Mouse (Mus musculus): ENCODE data around the gene Disp3.
A peak's percentile ranks its signal among the peaks of the same experiment; 100 is the strongest.

Disp3 gene

GRCm38 (mm10) chr4:148287476-148288054, at the start of gene Disp3:
TSS of gene Disp3 (minus strand) at chr4:148287965.
- DNase-seq (ENCODE audit: low spot score in 2 of 2): no peak

DNA sequence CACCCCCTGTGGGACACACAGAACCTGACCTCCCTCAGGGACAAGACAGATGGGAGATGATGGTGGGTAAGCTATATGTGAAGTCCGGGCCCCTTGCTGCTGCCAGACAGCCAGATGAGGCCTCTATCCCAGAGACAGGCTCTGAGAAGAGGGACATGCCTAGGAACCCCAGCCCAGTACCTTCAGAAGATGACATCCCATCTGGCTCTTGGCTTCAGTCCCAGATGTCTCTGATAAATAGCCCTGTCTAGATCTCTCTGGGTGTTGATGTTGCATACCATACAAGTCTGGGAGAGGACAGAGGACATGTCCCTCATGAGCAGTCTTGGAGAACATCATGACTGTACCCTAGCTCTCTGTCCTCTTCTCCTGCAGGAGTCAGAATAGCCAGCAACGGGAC, 42.5 kb upstream of the Disp3 start:
- DNase-seq (ENCODE audit: low spot score in 2 of 2): no peak

- no peak for DNase-seq (ENCODE audit: low spot score in 2 of 2)
Observed at GRCm38 (mm10) chr4:148329431-148329830, 41.7 kb upstream of the Disp3 start.

DNA sequence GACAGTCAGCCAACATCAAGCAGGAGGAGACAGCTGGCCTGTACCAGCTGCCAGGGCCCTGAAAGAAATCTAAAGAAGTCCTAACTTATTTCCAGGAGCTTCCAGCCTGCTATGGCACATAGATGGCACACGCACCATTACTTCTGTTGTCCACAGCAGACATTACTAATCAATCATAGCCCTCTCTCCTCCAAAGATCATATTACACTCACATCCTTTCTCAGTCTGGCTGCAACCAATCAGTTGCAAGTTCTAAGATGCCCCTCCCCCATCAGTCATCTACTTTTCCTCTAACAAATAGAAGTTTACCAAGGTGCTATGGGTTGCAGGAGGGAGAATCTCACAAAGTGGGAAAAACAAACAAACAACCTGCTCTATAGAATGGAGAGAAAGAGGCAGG, 40.5 kb upstream of the Disp3 start:
- no peak for DNase-seq (ENCODE audit: low spot score in 2 of 2)

DNA sequence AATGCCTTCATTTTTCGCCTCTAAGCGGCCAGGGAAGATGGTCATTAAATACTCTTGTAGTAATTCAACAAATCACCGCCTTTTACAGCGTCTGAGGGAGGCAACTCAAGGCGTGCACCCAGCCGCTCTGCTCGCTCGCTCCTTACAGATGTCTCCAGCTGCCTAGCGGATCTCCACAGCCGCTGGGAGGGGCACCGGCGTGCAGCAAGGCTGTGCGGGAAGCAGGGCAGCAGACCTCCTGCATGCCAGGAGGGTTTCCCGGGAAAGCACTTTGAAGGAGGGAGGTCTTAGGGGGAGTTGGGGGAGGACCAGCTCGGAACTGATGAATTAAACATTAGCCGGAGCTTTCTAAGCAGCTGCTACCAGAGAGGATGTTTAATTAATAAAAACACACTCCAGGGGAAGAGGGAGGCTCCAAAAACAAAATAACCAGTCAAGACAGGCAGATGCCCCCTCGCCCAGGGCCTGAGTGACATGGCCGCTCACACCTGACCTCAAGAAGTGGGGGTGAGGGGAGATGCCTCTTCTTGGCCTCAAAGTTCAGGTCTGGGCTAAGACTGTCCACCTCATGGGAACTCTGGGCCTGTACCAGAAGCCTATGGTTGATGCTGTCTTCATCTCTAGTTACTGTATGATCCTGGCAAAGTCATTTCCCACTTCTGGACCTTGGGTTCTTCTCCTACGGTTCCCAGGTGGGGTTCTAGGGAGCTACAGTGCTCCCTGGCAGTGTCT, 39.7 kb upstream of the Disp3 start:
- peak in 1 of 2 experiments; percentile 29 for DNase-seq (ENCODE audit: low spot score in 2 of 2)

GRCm38 (mm10) chr4:148326791-148327190, 39.0 kb upstream of the Disp3 start:
- no peak for DNase-seq (ENCODE audit: low spot score in 2 of 2)

- DNase-seq (ENCODE audit: low spot score in 2 of 2): no peak
Observed at GRCm38 (mm10) chr4:148325951-148326350, 38.2 kb upstream of the Disp3 start.

- DNase-seq (ENCODE audit: low spot score in 2 of 2): no peak
Observed at GRCm38 (mm10) chr4:148325057-148325456, 37.3 kb upstream of the Disp3 start.

- no peak for DNase-seq (ENCODE audit: low spot score in 2 of 2)
Observed at GRCm38 (mm10) chr4:148322152-148322551, 34.4 kb upstream of the Disp3 start.

- DNase-seq (ENCODE audit: low spot score in 2 of 2): no peak
Observed at GRCm38 (mm10) chr4:148319366-148319765, 31.6 kb upstream of the Disp3 start.

DNA sequence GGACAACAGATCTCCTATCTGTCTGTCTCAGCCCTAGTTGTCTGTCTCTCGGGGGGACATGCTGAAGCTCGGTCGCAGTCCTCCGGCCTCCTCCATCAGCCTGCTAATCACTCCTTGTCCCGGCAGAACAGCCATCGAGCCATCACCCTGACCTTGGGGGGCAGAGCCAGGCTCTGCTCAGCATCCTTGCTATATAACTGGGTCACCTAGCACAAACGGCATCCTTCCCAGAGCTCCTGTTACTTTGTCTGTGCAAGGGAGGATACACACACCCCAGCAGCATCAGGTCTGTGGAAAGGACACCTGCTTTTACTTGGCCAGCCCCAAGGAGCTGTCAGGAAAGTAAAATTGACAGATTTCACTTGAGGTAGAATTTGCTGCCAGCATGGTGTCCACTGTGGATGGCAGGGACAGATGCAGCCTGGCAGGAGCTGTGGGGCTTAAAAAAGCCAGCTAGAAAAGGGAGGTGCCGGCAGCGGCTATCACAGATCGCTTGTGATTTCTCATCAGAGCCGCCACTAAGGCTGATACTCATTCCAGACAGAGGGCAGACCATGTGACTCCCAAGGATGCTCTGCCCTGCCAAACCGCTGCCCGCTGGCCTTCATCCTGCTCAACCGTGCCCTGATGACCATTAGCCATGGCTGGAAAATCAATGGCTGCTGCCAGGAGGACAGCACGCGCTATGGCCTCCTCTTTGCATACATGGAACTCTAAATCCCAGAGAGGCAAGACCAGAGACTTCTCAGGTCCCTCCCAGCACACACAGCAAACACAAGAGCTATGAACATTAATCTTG, 27.8 kb upstream of the Disp3 start:
- DNase-seq (ENCODE audit: low spot score in 2 of 2): no peak

- no peak for DNase-seq (ENCODE audit: low spot score in 2 of 2)
Observed at GRCm38 (mm10) chr4:148314396-148314795, 26.6 kb upstream of the Disp3 start.

GRCm38 (mm10) chr4:148313601-148314000, 25.8 kb upstream of the Disp3 start:
- DNase-seq (ENCODE audit: low spot score in 2 of 2): no peak

DNA sequence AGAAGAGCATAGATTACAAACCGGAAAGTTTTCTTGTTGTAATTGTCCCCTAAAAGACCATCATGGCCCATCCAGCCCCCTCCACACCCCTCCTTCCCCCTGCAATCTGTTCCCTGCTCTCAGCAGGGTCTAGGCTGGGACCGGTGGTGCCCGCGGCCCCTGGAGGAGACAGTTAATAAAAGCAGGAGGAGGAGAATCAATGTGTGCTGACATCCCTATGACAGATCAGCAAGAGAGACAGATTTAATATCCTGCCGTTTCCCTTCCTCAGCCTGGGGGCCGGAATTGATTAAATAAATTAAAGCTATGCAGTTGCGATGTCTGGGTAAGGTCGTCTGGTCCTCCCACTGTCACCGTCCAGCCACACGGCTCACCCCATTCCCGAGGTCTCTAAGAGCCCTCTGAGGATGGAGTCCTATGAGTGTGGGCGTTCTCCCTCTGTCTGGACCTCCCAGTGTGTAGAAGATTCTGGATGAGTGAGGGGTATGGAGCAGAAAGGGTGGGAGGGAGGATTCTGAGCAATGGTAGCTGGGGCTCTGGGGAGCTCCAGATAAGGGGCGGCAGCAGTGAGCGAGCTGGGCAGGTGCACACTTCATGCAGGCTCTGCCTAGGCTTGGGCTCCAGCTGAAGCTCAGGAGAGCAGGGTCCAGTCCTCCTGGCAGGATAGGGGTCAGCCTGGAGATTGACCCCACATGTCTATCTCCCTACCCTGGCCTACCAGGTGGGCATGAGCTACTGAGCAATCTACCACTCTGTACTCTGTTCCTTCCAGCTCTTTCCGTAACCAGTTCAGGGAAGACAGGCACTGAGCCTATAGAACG, 24.7 kb upstream of the Disp3 start:
- DNase-seq (ENCODE audit: low spot score in 2 of 2): no peak

GRCm38 (mm10) chr4:148310845-148311244, 23.1 kb upstream of the Disp3 start:
- DNase-seq (ENCODE audit: low spot score in 2 of 2): no peak

DNA sequence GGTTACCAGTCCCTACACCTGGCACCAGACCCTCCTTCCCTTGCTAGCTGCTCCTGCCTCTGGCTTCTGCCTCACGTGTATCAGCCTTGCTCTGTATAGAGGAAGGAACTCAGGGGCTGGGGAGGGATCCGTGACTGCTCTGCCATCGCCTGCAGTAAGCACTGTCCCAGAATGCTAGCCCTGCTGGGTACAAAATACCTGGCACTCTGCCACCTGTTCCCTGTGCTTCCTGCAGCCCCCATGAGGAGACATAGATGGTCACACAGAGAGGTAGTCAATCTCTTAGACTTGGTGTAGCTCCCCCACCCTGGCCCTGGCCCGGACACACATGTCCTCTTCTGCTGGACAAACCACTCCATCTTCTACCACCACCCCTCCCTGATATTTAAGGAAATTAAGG, 22.4 kb upstream of the Disp3 start:
- DNase-seq (ENCODE audit: low spot score in 2 of 2): no peak

- DNase-seq (ENCODE audit: low spot score in 2 of 2): no peak
Observed at GRCm38 (mm10) chr4:148306406-148307083, 18.8 kb upstream of the Disp3 start.

DNA sequence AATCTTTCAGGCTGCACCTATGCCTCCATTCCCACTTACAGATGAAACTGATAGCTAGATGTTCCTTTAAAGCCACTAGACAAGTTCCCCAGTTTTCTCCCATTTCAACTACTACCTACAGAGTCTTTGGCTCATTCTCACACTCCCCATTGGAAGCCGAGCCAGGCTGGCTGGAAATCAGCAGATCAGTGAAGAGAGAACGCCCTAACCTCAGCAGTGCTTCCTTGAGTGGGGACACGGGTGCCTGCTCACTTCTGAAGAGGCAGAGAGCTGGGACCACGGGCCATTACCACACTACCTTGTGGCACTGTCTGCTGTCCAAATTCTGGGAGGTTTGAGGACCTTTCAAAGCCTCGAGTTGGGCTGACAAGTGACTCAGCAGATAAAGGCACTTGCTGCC, 11.0 kb upstream of the Disp3 start:
- no peak for DNase-seq (ENCODE audit: low spot score in 2 of 2)

GRCm38 (mm10) chr4:148297640-148298039, 9.9 kb upstream of the Disp3 start:
- no peak for DNase-seq (ENCODE audit: low spot score in 2 of 2)

GRCm38 (mm10) chr4:148293319-148293718, 5.6 kb upstream of the Disp3 start:
- DNase-seq (ENCODE audit: low spot score in 2 of 2): no peak

DNA sequence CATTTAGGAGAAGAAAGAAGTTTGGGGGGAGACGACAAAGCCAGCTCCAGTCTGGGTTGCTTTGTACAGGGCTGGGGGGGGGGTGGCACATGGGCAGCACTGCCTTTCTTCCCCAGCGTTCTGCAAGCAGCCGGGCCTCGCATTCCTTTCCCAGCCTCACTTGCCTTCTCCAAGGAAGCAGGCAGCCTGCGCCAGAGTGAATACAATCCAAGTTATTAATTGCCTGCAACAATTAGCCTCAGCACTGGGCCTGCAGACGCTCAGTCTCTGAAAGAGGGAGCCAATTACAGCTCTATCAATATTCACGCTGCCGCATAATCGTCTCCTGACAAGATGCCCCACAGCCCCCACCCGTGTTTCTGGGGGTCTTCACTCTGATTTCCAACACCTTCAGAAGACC, 4.1 kb upstream of the Disp3 start:
- no peak for DNase-seq (ENCODE audit: low spot score in 2 of 2)

All from urinary bladder, postnatal 4 days (tissue).